Comparison of ENCODE assay signal across 8 mouse cellular contexts in the genomic region with DNA sequence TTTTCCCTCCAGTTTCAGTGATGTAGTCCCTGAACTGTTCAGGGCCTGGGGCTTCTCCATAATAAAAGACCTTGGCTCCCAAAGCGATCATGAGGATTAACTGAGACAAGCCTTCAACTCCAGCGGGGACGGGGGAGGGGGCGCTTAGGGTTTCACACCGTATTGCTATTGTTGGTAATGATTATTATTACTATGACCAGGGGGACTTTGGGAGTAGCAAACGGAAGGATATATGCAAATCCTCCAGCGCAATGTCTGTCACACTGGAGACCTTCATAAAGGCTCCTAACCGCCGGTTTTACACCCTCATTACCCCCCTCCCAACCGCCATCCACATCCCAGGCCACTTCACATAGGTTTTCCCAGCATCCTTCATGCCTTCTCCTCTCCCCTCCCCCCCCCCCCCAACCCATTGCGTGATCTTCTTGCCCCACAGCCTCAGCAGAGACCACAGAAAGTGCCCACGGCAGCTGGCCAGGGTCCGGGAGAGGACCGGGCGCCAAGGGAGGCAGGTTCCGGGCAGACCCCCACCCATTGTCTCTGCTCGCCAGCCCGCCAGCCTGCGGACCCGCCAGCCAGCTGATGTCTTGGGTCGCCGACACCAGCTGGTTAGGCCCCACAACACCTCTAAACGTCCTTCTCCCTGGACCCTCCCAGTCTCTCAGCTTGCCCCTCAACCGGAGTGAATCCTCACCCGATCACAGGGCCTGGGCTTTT. TPM values are rescaled to one million over a fixed set of nuclear protein-coding genes. Genes with fewer than 3 reads are reported as not detected.
DNase-seq lines count a peak whose midpoint lies in the region; ATAC-seq and TF ChIP-seq lines count a peak whose summit lies in the region.

No protein-coding gene starts in this region.

- no peak for TF ChIP-seq POLR2A in cerebellum, adult 2 months (IDR thresholded peaks at IDR 0.05; ENCODE audit: borderline replicate concordance, insufficient read depth, low read length)

- H3K4me1 ChIP-seq in cerebellum, adult 2 months (ENCODE audit: control insufficient read depth, insufficient read depth, low read length) = peaks cover 4% of the 10 kb centered on the region
- no peaks in the 10 kb centered on the region for H3K4me1 ChIP-seq in lung, postnatal 0 days (ENCODE audit: insufficient read depth, low read depth, low read length)
- peaks cover 17% of the 10 kb centered on the region for H3K4me1 ChIP-seq in limb, embryonic 15.5 days
- H3K4me1 ChIP-seq in stomach, embryonic 14.5 days (ENCODE audit: control insufficient read depth, insufficient read depth, low read length) = no peaks in the 10 kb centered on the region

- no peak for TF ChIP-seq EP300 in lung, postnatal 0 days (IDR thresholded peaks at IDR 0.05)

- no peaks in the 10 kb centered on the region for H3K9me3 ChIP-seq in lung, postnatal 0 days (ENCODE audit: low read length)
- no peaks in the 10 kb centered on the region for H3K9me3 ChIP-seq in limb, embryonic 15.5 days
- H3K9me3 ChIP-seq in stomach, embryonic 14.5 days (ENCODE audit: control insufficient read depth, low read depth, low read length) = no peaks in the 10 kb centered on the region; the same call in 1 of the 2 replicates

- peak overlapping the region; percentile 18 for H3K4me3 ChIP-seq in cerebellum, adult 2 months (replicated peaks; ENCODE audit: insufficient read depth, low read depth, low read length)
- peak overlapping the region; percentile 41 for H3K4me3 ChIP-seq in lung, postnatal 0 days (ENCODE audit: low read depth, low read length)
- peak overlapping the region; percentile 37 for H3K4me3 ChIP-seq in limb, embryonic 15.5 days
- peak overlapping the region; percentile 24 for H3K4me3 ChIP-seq in stomach, embryonic 14.5 days (ENCODE audit: low read depth, low read length)

- peak overlapping the region; percentile 80 for H3K4me2 ChIP-seq in lung, postnatal 0 days (replicated peaks; ENCODE audit: low read depth, low read length)
- peak overlapping the region; percentile 57 for H3K4me2 ChIP-seq in limb, embryonic 15.5 days
- H3K4me2 ChIP-seq in stomach, embryonic 14.5 days (replicated peaks; ENCODE audit: low read depth, low read length) = peak overlapping the region; percentile 47

- ATAC-seq in lung, postnatal 0 days = 0 out of 2 replicates have a peak, but pooled peaks have one; percentile 15
- no peak for ATAC-seq in limb, embryonic 15.5 days (ENCODE audit: insufficient number of reproducible peaks, low FRiP score, low TSS enrichment, low read depth)
- ATAC-seq in stomach, embryonic 14.5 days (ENCODE audit: insufficient number of reproducible peaks, insufficient read depth, low FRiP score, low read depth) = no peak
- ATAC-seq in megakaryocyte, adult 5-6 weeks (ENCODE audit: poor library complexity, severe bottlenecking) = no peak

- H3K27ac ChIP-seq in cerebellum, adult 2 months (ENCODE audit: insufficient read depth, low read length) = no peak overlapping the region
- H3K27ac ChIP-seq in lung, postnatal 0 days (ENCODE audit: low read length) = peak overlapping the region; percentile 85
- no peak overlapping the region for H3K27ac ChIP-seq in limb, embryonic 15.5 days
- H3K27ac ChIP-seq in stomach, embryonic 14.5 days (ENCODE audit: low read length) = no peak overlapping the region

- no peak for TF ChIP-seq CTCF in cerebellum, adult 2 months (IDR thresholded peaks at IDR 0.05; ENCODE audit: borderline replicate concordance, insufficient read depth, low read depth, low read length)
- no peak for TF ChIP-seq CTCF in lung, postnatal 0 days (IDR thresholded peaks at IDR 0.05)

- no peak for DNase-seq in cerebellum, adult 2 months
- DNase-seq in cerebellum, adult 9-10 months = no peak
- peak; percentile 32 for DNase-seq in lung, postnatal 0 days (ENCODE audit: low spot score)
- DNase-seq in lung, postnatal 36 days = no peak
- no peak for DNase-seq in right cerebral cortex, postnatal 14 days

- H3K9ac ChIP-seq in lung, postnatal 0 days (replicated peaks; ENCODE audit: low read depth) = peak overlapping the region; percentile 46
- peak overlapping the region; percentile 45 for H3K9ac ChIP-seq in limb, embryonic 15.5 days
- H3K9ac ChIP-seq in stomach, embryonic 14.5 days (replicated peaks; ENCODE audit: low read depth, low read length) = peak overlapping the region; percentile 8; the same call in 1 of the 2 replicates

- WGBS in cerebellum, adult 2 months = 23% methylated on average over 25 of the region's 25 CpGs
- 8% methylated on average over 24 of the region's 25 CpGs for WGBS in lung, postnatal 0 days
- WGBS in limb, embryonic 15.5 days = 7% methylated on average over 24 of the region's 25 CpGs
- WGBS in stomach, embryonic 14.5 days = 9% methylated on average over 25 of the region's 25 CpGs

- H3K27me3 ChIP-seq in cerebellum, adult 2 months (ENCODE audit: control insufficient read depth, insufficient read depth, low read length) = no peaks in the 10 kb centered on the region
- no peaks in the 10 kb centered on the region for H3K27me3 ChIP-seq in lung, postnatal 0 days (replicated peaks; ENCODE audit: insufficient read depth, low read length)
- H3K27me3 ChIP-seq in limb, embryonic 15.5 days = no peaks in the 10 kb centered on the region
- no peaks in the 10 kb centered on the region for H3K27me3 ChIP-seq in stomach, embryonic 14.5 days (ENCODE audit: control insufficient read depth, insufficient read depth, low read length)

- H3K36me3 ChIP-seq in lung, postnatal 0 days (ENCODE audit: insufficient read depth, low read length) = no peaks in the 10 kb centered on the region
- H3K36me3 ChIP-seq in limb, embryonic 15.5 days = no peaks in the 10 kb centered on the region
- no peaks in the 10 kb centered on the region for H3K36me3 ChIP-seq in stomach, embryonic 14.5 days (ENCODE audit: control insufficient read depth, insufficient read depth, low read length)

RNA-seq across cellular contexts. Expression of a gene that starts 9.9 kb away (rescaled TPM):
- 29.5 and 31.5 TPM in 2 replicates for polyA plus RNA-seq in cerebellum, adult 2 months (2012; rRNA removed)
- polyA plus RNA-seq in lung, postnatal 0 days (2015; fragmentation: Nextera tagmentation; extraction: Ambion mirVana) = 14.6 and 16.6 TPM in 2 replicates
- 37.7 and 41.3 TPM in 2 replicates for polyA plus RNA-seq in limb, embryonic 15.5 days (2015; fragmentation: Nextera tagmentation; extraction: Ambion mirVana)
- polyA plus RNA-seq in stomach, embryonic 14.5 days (2014; fragmentation: Nextera tagmentation; extraction: Ambion mirVana) = 43.6 and 45.3 TPM in 2 replicates
- total RNA-seq in megakaryocyte, adult 5-6 weeks (2015) = 13.7 and 19.1 TPM in 2 replicates
- total RNA-seq in megakaryocyte, adult 5-6 weeks (2017) = 7.5 and 22.8 TPM in 2 replicates

RNA-seq across cellular contexts. Expression of a gene that starts 18.4 kb away (rescaled TPM):
- polyA plus RNA-seq in cerebellum, adult 2 months (2012; rRNA removed) = 33.7 and 35.7 TPM in 2 replicates
- polyA plus RNA-seq in lung, postnatal 0 days (2015; fragmentation: Nextera tagmentation; extraction: Ambion mirVana) = 7.7 and 8.0 TPM in 2 replicates
- 10.2 and 14.5 TPM in 2 replicates for polyA plus RNA-seq in limb, embryonic 15.5 days (2015; fragmentation: Nextera tagmentation; extraction: Ambion mirVana)
- 2.4 and 3.1 TPM in 2 replicates for polyA plus RNA-seq in stomach, embryonic 14.5 days (2014; fragmentation: Nextera tagmentation; extraction: Ambion mirVana)
- total RNA-seq in megakaryocyte, adult 5-6 weeks (2015) = 0.22 and 0.62 TPM in 2 replicates
- 1.1 and 1.4 TPM in 2 replicates for total RNA-seq in megakaryocyte, adult 5-6 weeks (2017)

RNA-seq across cellular contexts. Expression of a gene that starts 53.5 kb away (rescaled TPM):
- 19.2 and 21.7 TPM in 2 replicates for polyA plus RNA-seq in cerebellum, adult 2 months (2012; rRNA removed)
- 5.6 and 18.9 TPM in 2 replicates for polyA plus RNA-seq in lung, postnatal 0 days (2015; fragmentation: Nextera tagmentation; extraction: Ambion mirVana)
- 15.9 and 18.1 TPM in 2 replicates for polyA plus RNA-seq in limb, embryonic 15.5 days (2015; fragmentation: Nextera tagmentation; extraction: Ambion mirVana)
- 12.2 and 15.8 TPM in 2 replicates for polyA plus RNA-seq in stomach, embryonic 14.5 days (2014; fragmentation: Nextera tagmentation; extraction: Ambion mirVana)
- 6.5 and 9.8 TPM in 2 replicates for total RNA-seq in megakaryocyte, adult 5-6 weeks (2015)
- total RNA-seq in megakaryocyte, adult 5-6 weeks (2017) = 12.9 and 13.5 TPM in 2 replicates
